Mouse (Mus musculus) embryonic facial prominence, embryonic 15.5 days (tissue): ENCODE data around the gene Mttp. TPM values are rescaled to one million over a fixed set of nuclear protein-coding genes. Genes with fewer than 3 reads are reported as not detected.

Experiments
- ATAC-seq: fragments of 200-750 bp; cut with Nextera tagmentation; 2 replicates; pipeline ENCODE4 v1.8.0; 2017; ENCODE audit warnings: low read depth, moderate TSS enrichment; ENCODE audit not compliant: insufficient number of reproducible peaks, low FRiP score, low TSS enrichment
- H3K27ac ChIP-seq: fragments of 300-500 bp; sonication (generic); replicated peaks from 2 replicates; pipeline ENCODE4 v1.5.1; 2015; ENCODE audit warnings: mild to moderate bottlenecking, inconsistent platforms
- H3K27me3 ChIP-seq: fragments of 300-500 bp; sonication (generic); 2 replicates; pipeline ENCODE4 v1.6.1; 2015; ENCODE audit warnings: inconsistent platforms
- H3K36me3 ChIP-seq: fragments of 300-500 bp; sonication (generic); 2 replicates; pipeline ENCODE4 v1.6.1; 2015; ENCODE audit warnings: mild to moderate bottlenecking, inconsistent platforms
- H3K4me1 ChIP-seq: fragments of 300-500 bp; sonication (generic); 2 replicates; pipeline ENCODE4 v1.6.1; 2015; ENCODE audit warnings: inconsistent platforms
- H3K4me2 ChIP-seq: fragments of 300-500 bp; sonication (generic); replicated peaks from 2 replicates; pipeline ENCODE4 v1.6.1; 2015; ENCODE audit warnings: mild to moderate bottlenecking, inconsistent platforms
- H3K4me3 ChIP-seq: fragments of 300-500 bp; sonication (generic); replicated peaks from 2 replicates; pipeline ENCODE4 v1.5.1; 2015; ENCODE audit warnings: mild to moderate bottlenecking, inconsistent platforms
- H3K9ac ChIP-seq: fragments of 300-500 bp; sonication (generic); 2 replicates; pipeline ENCODE4 v1.6.1; 2015; ENCODE audit warnings: inconsistent platforms
- H3K9me3 ChIP-seq: fragments of 300-500 bp; sonication (generic); replicated peaks from 2 replicates; pipeline ENCODE4 v1.6.1; 2016; ENCODE audit warnings: inconsistent platforms
- WGBS: fragments of 180-500 bp; shearing (Covaris S2); methylation state at CpG from one replicate; pipeline ENCODE4 v1.1.7; 2015; 5-methylcytosine and 5-hydroxymethylcytosine counted together
- polyA plus RNA-seq: library from polyadenylated mRNA; unstranded; fragments of >200 nt; fragmentation: Nextera tagmentation; extraction: Ambion mirVana; gene quantifications from 2 replicates; pipeline ENCODE4 v1.2.1, GENCODE M21; 2015

Mttp gene
- polyA plus RNA-seq, 1 experiment from 2014 or later = 8.7 TPM

GRCm38 (mm10) chr3:138064732-138065645 is 79.8 kb downstream of the Mttp start, which contains the start of gene 1110002E22Rik:
Gene 1110002E22Rik, plus strand, starts transcription at chr3:138065052.
- WGBS = 60% methylated on average over 33 of the region's 33 CpGs
- no peaks in the 10 kb centered on the region for H3K36me3 ChIP-seq
- ATAC-seq = no peak; the same call in 1 of the 2 replicates
- peaks cover 41% of the 10 kb centered on the region for H3K4me1 ChIP-seq
- H3K9ac ChIP-seq = no peak within 1 kb of the TSS
- no peak within 1 kb of the TSS for H3K4me3 ChIP-seq
- H3K27ac ChIP-seq = peak within 1 kb of the TSS; percentile 83
- peak within 1 kb of the TSS; percentile 17; the same call in 1 of the 2 replicates for H3K4me2 ChIP-seq
- H3K27me3 ChIP-seq = no peaks in the 10 kb centered on the region
- no peaks in the 10 kb centered on the region for H3K9me3 ChIP-seq

GRCm38 (mm10) chr3:138063731-138064329 is 80.9 kb downstream of the Mttp start:
- H3K4me1 ChIP-seq = peaks cover 39% of the 10 kb centered on the region
- H3K36me3 ChIP-seq = no peaks in the 10 kb centered on the region
- no peak overlapping the region for H3K4me3 ChIP-seq
- ATAC-seq = peak; percentile 68
- H3K27me3 ChIP-seq = no peaks in the 10 kb centered on the region
- 31% methylated on average over 14 of the region's 14 CpGs for WGBS
- H3K4me2 ChIP-seq = no peak overlapping the region
- no peak overlapping the region for H3K9ac ChIP-seq
- H3K9me3 ChIP-seq = no peaks in the 10 kb centered on the region
- peak overlapping the region; percentile 83 for H3K27ac ChIP-seq

GRCm38 (mm10) chr3:138062673-138063072 is 82.1 kb downstream of the Mttp start:
- no peak for ATAC-seq
- 0 out of 2 replicates have a peak overlapping the region, but pooled peaks have one; percentile 83 for H3K27ac ChIP-seq
- no peak overlapping the region for H3K4me3 ChIP-seq
- H3K9me3 ChIP-seq = no peaks in the 10 kb centered on the region
- H3K36me3 ChIP-seq = no peaks in the 10 kb centered on the region
- H3K27me3 ChIP-seq = no peaks in the 10 kb centered on the region
- H3K9ac ChIP-seq = no peak overlapping the region
- peaks cover 42% of the 10 kb centered on the region for H3K4me1 ChIP-seq
- H3K4me2 ChIP-seq = no peak overlapping the region
- 68% methylated on average over 4 of the region's 4 CpGs for WGBS

GRCm38 (mm10) chr3:138061205-138061911 is 83.4 kb downstream of the Mttp start:
- no peak overlapping the region for H3K4me3 ChIP-seq
- no peak overlapping the region for H3K4me2 ChIP-seq
- peaks cover 50% of the 10 kb centered on the region for H3K4me1 ChIP-seq
- ATAC-seq = no peak
- no peaks in the 10 kb centered on the region for H3K27me3 ChIP-seq
- H3K27ac ChIP-seq = no peak overlapping the region
- no peak overlapping the region for H3K9ac ChIP-seq
- H3K36me3 ChIP-seq = no peaks in the 10 kb centered on the region
- no peaks in the 10 kb centered on the region for H3K9me3 ChIP-seq
- 81% methylated on average over 9 of the region's 9 CpGs for WGBS

GRCm38 (mm10) chr3:138060429-138060828 is 84.3 kb downstream of the Mttp start:
- Histone ChIP-seq H3K9ac (no peak overlapping the region), H3K4me2 (no peak overlapping the region)
- 90% methylated on average over 7 of the region's 7 CpGs for WGBS

GRCm38 (mm10) chr3:138058226-138058625 is 86.5 kb downstream of the Mttp start:
- Histone ChIP-seq H3K4me2 (no peak overlapping the region), H3K9ac (no peak overlapping the region), H3K4me1 (peaks cover 32% of the 10 kb centered on the region), H3K36me3 (no peaks in the 10 kb centered on the region), H3K9me3 (no peaks in the 10 kb centered on the region), H3K27ac (no peak overlapping the region; the same call in 1 of the 2 replicates), H3K27me3 (no peaks in the 10 kb centered on the region), H3K4me3 (no peak overlapping the region)
- 29% methylated on average over 4 of the region's 4 CpGs for WGBS
- ATAC-seq = no peak

More at GRCm38 (mm10) chr3:138060429-138060828, 84.3 kb downstream of the Mttp start:
- Histone ChIP-seq H3K4me1 (peaks cover 40% of the 10 kb centered on the region), H3K9me3 (no peaks in the 10 kb centered on the region), H3K27ac (no peak overlapping the region), H3K4me3 (no peak overlapping the region), H3K36me3 (no peaks in the 10 kb centered on the region), H3K27me3 (no peaks in the 10 kb centered on the region)
- ATAC-seq = no peak

- 59% methylated on average over 7 of the region's 7 CpGs for WGBS
- H3K27ac ChIP-seq = 0 out of 2 replicates have a peak overlapping the region, but pooled peaks have one; percentile 52
- no peak for ATAC-seq
Observed at GRCm38 (mm10) chr3:138056976-138057375, 87.8 kb downstream of the Mttp start.

GRCm38 (mm10) chr3:138053969-138054368 is 90.8 kb downstream of the Mttp start:
- H3K27me3 ChIP-seq = no peaks in the 10 kb centered on the region
- H3K9me3 ChIP-seq = no peaks in the 10 kb centered on the region
- WGBS = 7% methylated on average over 4 of the region's 4 CpGs
- peak overlapping the region; percentile 79 for H3K27ac ChIP-seq
- H3K9ac ChIP-seq = no peak overlapping the region
- H3K4me1 ChIP-seq = peaks cover 24% of the 10 kb centered on the region
- no peaks in the 10 kb centered on the region for H3K36me3 ChIP-seq
- no peak overlapping the region for H3K4me3 ChIP-seq
- ATAC-seq = peak; percentile 80; the same call in 1 of the 2 replicates
- H3K4me2 ChIP-seq = no peak overlapping the region

More at GRCm38 (mm10) chr3:138056976-138057375, 87.8 kb downstream of the Mttp start:
- Histone ChIP-seq H3K4me2 (no peak overlapping the region), H3K36me3 (no peaks in the 10 kb centered on the region), H3K4me3 (no peak overlapping the region), H3K9me3 (no peaks in the 10 kb centered on the region), H3K4me1 (peaks cover 26% of the 10 kb centered on the region), H3K9ac (no peak overlapping the region), H3K27me3 (no peaks in the 10 kb centered on the region)

GRCm38 (mm10) chr3:138051431-138051830 is 93.3 kb downstream of the Mttp start:
- H3K27me3 ChIP-seq = no peaks in the 10 kb centered on the region
- no peak overlapping the region for H3K27ac ChIP-seq
- no peak for ATAC-seq
- H3K4me3 ChIP-seq = no peak overlapping the region
- H3K36me3 ChIP-seq = no peaks in the 10 kb centered on the region
- H3K4me1 ChIP-seq = peaks cover 12% of the 10 kb centered on the region
- H3K9ac ChIP-seq = no peak overlapping the region
- H3K9me3 ChIP-seq = no peaks in the 10 kb centered on the region
- WGBS = 56% methylated on average over 3 of the region's 3 CpGs
- no peak overlapping the region for H3K4me2 ChIP-seq

GRCm38 (mm10) chr3:138050772-138051171 is 94.0 kb downstream of the Mttp start:
- Histone ChIP-seq H3K9me3 (no peaks in the 10 kb centered on the region), H3K27ac (no peak overlapping the region), H3K9ac (no peak overlapping the region), H3K4me2 (no peak overlapping the region), H3K4me1 (peaks cover 12% of the 10 kb centered on the region), H3K4me3 (no peak overlapping the region), H3K27me3 (no peaks in the 10 kb centered on the region), H3K36me3 (no peaks in the 10 kb centered on the region)
- no peak for ATAC-seq
- WGBS = 80% methylated on average over 11 of the region's 11 CpGs

GRCm38 (mm10) chr3:138049555-138049954 is 95.2 kb downstream of the Mttp start:
- Histone ChIP-seq H3K27me3 (no peaks in the 10 kb centered on the region), H3K36me3 (no peaks in the 10 kb centered on the region), H3K4me2 (no peak overlapping the region), H3K9ac (no peak overlapping the region), H3K4me3 (no peak overlapping the region), H3K9me3 (no peaks in the 10 kb centered on the region), H3K27ac (no peak overlapping the region), H3K4me1 (peaks cover 12% of the 10 kb centered on the region)
- 62% methylated on average over 6 of the region's 6 CpGs for WGBS
- ATAC-seq = no peak
